Mouse (Mus musculus): ENCODE results near the gene Kidins220. TPM values are rescaled to one million over a fixed set of nuclear protein-coding genes. Genes with fewer than 3 reads are reported as not detected.

The Kidins220 gene
- polyA plus RNA-seq, 1 experiment from 2014 or later = 180 TPM

DNA sequence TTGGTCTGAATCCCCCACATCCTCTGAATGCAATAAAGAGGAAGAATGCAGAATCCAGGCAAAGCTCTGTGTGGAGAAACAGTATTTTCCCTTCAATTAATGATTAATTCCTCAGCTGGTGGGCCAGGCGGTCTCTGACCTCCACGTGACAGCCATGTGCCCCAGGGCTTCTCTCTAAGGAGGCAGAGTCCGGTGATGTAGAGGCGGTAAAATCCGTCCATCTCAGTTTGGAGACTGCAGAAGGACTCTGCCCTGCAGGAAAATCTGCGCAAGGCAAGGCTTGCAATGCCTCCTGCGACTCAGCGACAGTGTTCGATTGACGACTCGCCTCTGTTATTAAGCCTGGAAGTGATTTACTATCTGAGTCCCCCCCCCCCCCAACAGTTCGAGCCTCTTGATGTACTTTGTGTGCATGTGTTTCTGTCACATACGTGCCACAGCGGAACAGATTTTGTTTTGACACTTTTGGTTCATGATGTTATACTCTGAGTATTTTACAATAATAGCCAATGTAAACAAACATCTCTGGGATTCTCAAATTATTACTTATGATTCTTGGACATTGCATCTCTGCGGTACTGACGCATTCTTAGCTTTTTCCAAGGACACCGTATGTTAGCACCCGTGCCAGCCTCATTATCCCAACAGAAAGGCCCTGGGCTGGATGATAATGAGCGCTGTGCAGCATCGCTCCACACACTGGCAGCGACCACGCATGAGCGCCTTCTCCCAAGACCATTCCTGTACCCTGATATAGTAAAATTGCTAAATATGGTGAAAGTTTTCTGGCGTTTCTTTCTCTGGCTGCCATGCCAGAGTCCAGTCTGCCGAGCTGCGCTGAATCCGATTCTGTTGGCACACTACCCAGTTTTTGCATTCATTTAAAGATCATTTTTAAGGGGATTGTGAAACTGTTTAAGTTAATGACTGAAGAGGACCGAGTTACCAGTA, 122.8 kb downstream of the Kidins220 start:
- Histone ChIP-seq H3K9me3 (no peaks in the 10 kb centered on the region), H3K4me1 (peaks cover 73% of the 10 kb centered on the region), H3K9ac (peak overlapping the region; percentile 1; the same call in 1 of the 2 replicates), H3K36me3 (replicated peaks) (no peaks in the 10 kb centered on the region), H3K27me3 (replicated peaks) (no peaks in the 10 kb centered on the region), H3K4me2 (peak overlapping the region; percentile 96), H3K4me3 (peak overlapping the region; percentile 71), H3K27ac (peak overlapping the region; percentile 93)
- WGBS = 2% methylated on average over 28 of the region's 28 CpGs
- no peak for ATAC-seq (replicated peaks)

GRCm38 (mm10) chr12:25098161-25098550, 123.4 kb downstream of the Kidins220 start:
- Histone ChIP-seq H3K36me3 (replicated peaks) (no peaks in the 10 kb centered on the region), H3K4me1 (peaks cover 66% of the 10 kb centered on the region), H3K4me3 (peak overlapping the region; percentile 71), H3K27me3 (replicated peaks) (no peaks in the 10 kb centered on the region), H3K4me2 (peak overlapping the region; percentile 96), H3K9me3 (no peaks in the 10 kb centered on the region), H3K27ac (peak overlapping the region; percentile 93), H3K9ac (peak overlapping the region; percentile 70)
- peak; percentile 2; the same call in 1 of the 2 replicates for ATAC-seq (replicated peaks)
- WGBS = 0% methylated on average over 9 of the region's 10 CpGs

DNA sequence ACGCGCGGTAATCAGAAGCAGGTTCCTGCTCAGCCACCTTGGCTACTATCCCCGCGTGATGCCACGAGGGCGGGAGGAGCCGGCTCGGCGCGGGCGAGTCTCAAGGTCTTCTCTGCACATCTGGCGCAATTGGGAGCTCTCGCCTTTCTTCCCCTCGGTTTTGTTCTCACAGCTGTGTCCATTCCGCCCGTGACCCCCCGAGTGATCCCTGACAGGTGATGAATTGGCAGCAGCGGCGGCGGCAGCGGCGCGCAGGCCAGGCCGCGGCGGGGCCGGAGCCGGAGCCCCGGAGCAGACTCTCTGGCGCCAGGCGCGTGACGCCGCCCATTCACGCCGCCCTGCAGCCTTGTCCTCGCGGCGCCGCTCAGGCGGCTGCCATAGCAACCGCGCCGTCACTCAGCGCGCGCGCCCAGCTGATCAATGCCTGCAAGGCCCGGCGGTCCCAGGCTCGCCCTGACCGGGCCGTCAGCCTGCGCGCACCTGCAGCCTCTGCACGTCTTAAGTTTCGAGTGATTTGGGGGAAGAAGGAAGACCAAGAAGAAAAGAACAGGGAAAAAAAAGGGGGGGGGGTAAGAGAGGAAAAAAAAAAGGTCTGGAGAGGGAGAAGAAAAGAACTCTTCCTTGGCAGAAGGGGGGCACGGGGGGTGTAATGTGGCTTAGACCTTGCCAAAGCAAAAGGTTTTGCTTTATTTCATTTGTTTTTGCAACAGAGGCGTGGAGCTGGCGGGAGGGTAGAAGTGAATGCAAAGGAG, 124.0 kb downstream of the Kidins220 start:
- Histone ChIP-seq H3K27me3 (replicated peaks) (no peaks in the 10 kb centered on the region), H3K9me3 (no peaks in the 10 kb centered on the region), H3K9ac (peak overlapping the region; percentile 70), H3K4me3 (peak overlapping the region; percentile 71), H3K4me1 (peaks cover 61% of the 10 kb centered on the region), H3K4me2 (peak overlapping the region; percentile 96), H3K27ac (peak overlapping the region; percentile 93), H3K36me3 (replicated peaks) (no peaks in the 10 kb centered on the region)
- ATAC-seq (replicated peaks) = peak; percentile 83
- WGBS = under 1% methylated on average over 59 of the region's 61 CpGs

- H3K9me3 ChIP-seq = no peaks in the 10 kb centered on the region
- peak overlapping the region; percentile 71 for H3K4me3 ChIP-seq
- peaks cover 58% of the 10 kb centered on the region for H3K4me1 ChIP-seq
- peak overlapping the region; percentile 96 for H3K4me2 ChIP-seq
- ATAC-seq (replicated peaks) = no peak
- peak overlapping the region; percentile 93 for H3K27ac ChIP-seq
- no peaks in the 10 kb centered on the region for H3K36me3 ChIP-seq (replicated peaks)
- no peaks in the 10 kb centered on the region for H3K27me3 ChIP-seq (replicated peaks)
- WGBS = 2% methylated on average over 9 of the region's 9 CpGs
- H3K9ac ChIP-seq = peak overlapping the region; percentile 70; the same call in 1 of the 2 replicates
Measured at GRCm38 (mm10) chr12:25099313-25099562, 124.5 kb downstream of the Kidins220 start.

- ATAC-seq (replicated peaks) = no peak
- Histone ChIP-seq H3K4me2 (peak overlapping the region; percentile 96), H3K36me3 (replicated peaks) (no peaks in the 10 kb centered on the region), H3K4me1 (peaks cover 53% of the 10 kb centered on the region), H3K9me3 (no peaks in the 10 kb centered on the region), H3K27ac (peak overlapping the region; percentile 93), H3K9ac (peak overlapping the region; percentile 70; the same call in 1 of the 2 replicates), H3K4me3 (peak overlapping the region; percentile 71), H3K27me3 (replicated peaks) (no peaks in the 10 kb centered on the region)
- WGBS = under 1% methylated on average over 38 of the region's 38 CpGs
Measured at GRCm38 (mm10) chr12:25099563-25100408, 125.1 kb downstream of the Kidins220 start.

- no peaks in the 10 kb centered on the region for H3K36me3 ChIP-seq (replicated peaks)
- no peaks in the 10 kb centered on the region for H3K27me3 ChIP-seq (replicated peaks)
- WGBS = under 1% methylated on average over 58 of the region's 59 CpGs
- peak overlapping the region; percentile 71 for H3K4me3 ChIP-seq
- peak overlapping the region; percentile 70 for H3K9ac ChIP-seq
- peak overlapping the region; percentile 93 for H3K27ac ChIP-seq
- peaks cover 48% of the 10 kb centered on the region for H3K4me1 ChIP-seq
- no peak for ATAC-seq (replicated peaks)
- no peaks in the 10 kb centered on the region for H3K9me3 ChIP-seq
- H3K4me2 ChIP-seq = peak overlapping the region; percentile 96
Measured at GRCm38 (mm10) chr12:25100411-25101217, 125.9 kb downstream of the Kidins220 start.

GRCm38 (mm10) chr12:25101389-25101788, 126.7 kb downstream of the Kidins220 start:
- WGBS = 23% methylated on average over 5 of the region's 5 CpGs
- no peak overlapping the region for H3K4me3 ChIP-seq
- H3K27ac ChIP-seq = peak overlapping the region; percentile 93; the same call in 1 of the 2 replicates
- H3K9ac ChIP-seq = no peak overlapping the region
- peak overlapping the region; percentile 96 for H3K4me2 ChIP-seq
- H3K36me3 ChIP-seq (replicated peaks) = no peaks in the 10 kb centered on the region
- H3K9me3 ChIP-seq = no peaks in the 10 kb centered on the region
- no peaks in the 10 kb centered on the region for H3K27me3 ChIP-seq (replicated peaks)
- no peak for ATAC-seq (replicated peaks)
- peaks cover 47% of the 10 kb centered on the region for H3K4me1 ChIP-seq

GRCm38 (mm10) chr12:25103911-25104310, 129.2 kb downstream of the Kidins220 start:
- H3K4me1 ChIP-seq = peaks cover 25% of the 10 kb centered on the region
- 82% methylated on average over 6 of the region's 6 CpGs for WGBS
- no peak overlapping the region for H3K4me2 ChIP-seq
- no peak for ATAC-seq (replicated peaks)
- no peaks in the 10 kb centered on the region for H3K27me3 ChIP-seq (replicated peaks)
- H3K27ac ChIP-seq = no peak overlapping the region
- no peaks in the 10 kb centered on the region for H3K9me3 ChIP-seq
- no peaks in the 10 kb centered on the region for H3K36me3 ChIP-seq (replicated peaks)
- H3K9ac ChIP-seq = no peak overlapping the region
- H3K4me3 ChIP-seq = no peak overlapping the region

GRCm38 (mm10) chr12:25104541-25104940, 129.8 kb downstream of the Kidins220 start:
- Histone ChIP-seq H3K27me3 (replicated peaks) (no peaks in the 10 kb centered on the region), H3K27ac (no peak overlapping the region), H3K4me3 (no peak overlapping the region), H3K36me3 (replicated peaks) (no peaks in the 10 kb centered on the region), H3K9ac (no peak overlapping the region), H3K4me1 (peaks cover 18% of the 10 kb centered on the region), H3K9me3 (no peaks in the 10 kb centered on the region), H3K4me2 (no peak overlapping the region)
- no peak for ATAC-seq (replicated peaks)

- no peak overlapping the region for H3K4me2 ChIP-seq
- H3K36me3 ChIP-seq (replicated peaks) = no peaks in the 10 kb centered on the region
- H3K4me3 ChIP-seq = no peak overlapping the region
- WGBS = 83% methylated on average over 2 of the region's 2 CpGs
- H3K27me3 ChIP-seq (replicated peaks) = no peaks in the 10 kb centered on the region
- no peak for ATAC-seq (replicated peaks)
- H3K4me1 ChIP-seq = no peaks in the 10 kb centered on the region
- H3K9me3 ChIP-seq = no peaks in the 10 kb centered on the region
- no peak overlapping the region for H3K9ac ChIP-seq
- H3K27ac ChIP-seq = no peak overlapping the region
Measured at GRCm38 (mm10) chr12:25108865-25109264, 134.1 kb downstream of the Kidins220 start.

GRCm38 (mm10) chr12:25109971-25110681, 135.4 kb downstream of the Kidins220 start:
- no peaks in the 10 kb centered on the region for H3K9me3 ChIP-seq
- 73% methylated on average over 7 of the region's 7 CpGs for WGBS
- no peak for ATAC-seq (replicated peaks)

More at GRCm38 (mm10) chr12:25109971-25110681, 135.4 kb downstream of the Kidins220 start:
- H3K36me3 ChIP-seq (replicated peaks) = no peaks in the 10 kb centered on the region
- H3K9ac ChIP-seq = no peak overlapping the region
- no peak overlapping the region for H3K4me2 ChIP-seq
- no peaks in the 10 kb centered on the region for H3K4me1 ChIP-seq
- H3K4me3 ChIP-seq = no peak overlapping the region
- no peak overlapping the region for H3K27ac ChIP-seq
- H3K27me3 ChIP-seq (replicated peaks) = no peaks in the 10 kb centered on the region

Measured in midbrain, embryonic 15.5 days (tissue).